Mouse (Mus musculus) spleen, adult 2 months (tissue): ENCODE measurements at regions not wholly inside any gene's neighbourhood (a gene's known extent, or its start where the extent isn't known, plus 50 kb on each side); places are given as distances from the start of the nearest gene placed in this dataset.

Experiments used
- CTCF ChIP-seq: fragments of 200-500 bp; IDR thresholded peaks from 2 replicates; pipeline ENCODE4 v1.5.1; 2011; ENCODE audit warnings: mild to moderate bottlenecking, inconsistent platforms; ENCODE audit not compliant: insufficient read depth, insufficient read length, insufficient replicate concordance; ENCODE audit errors: extremely low read depth
- POLR2A ChIP-seq: fragments of 200-500 bp; IDR thresholded peaks from 2 replicates; pipeline ENCODE4 v1.6.1; 2011; ENCODE audit warnings: low read depth, low read length, inconsistent platforms

DNA sequence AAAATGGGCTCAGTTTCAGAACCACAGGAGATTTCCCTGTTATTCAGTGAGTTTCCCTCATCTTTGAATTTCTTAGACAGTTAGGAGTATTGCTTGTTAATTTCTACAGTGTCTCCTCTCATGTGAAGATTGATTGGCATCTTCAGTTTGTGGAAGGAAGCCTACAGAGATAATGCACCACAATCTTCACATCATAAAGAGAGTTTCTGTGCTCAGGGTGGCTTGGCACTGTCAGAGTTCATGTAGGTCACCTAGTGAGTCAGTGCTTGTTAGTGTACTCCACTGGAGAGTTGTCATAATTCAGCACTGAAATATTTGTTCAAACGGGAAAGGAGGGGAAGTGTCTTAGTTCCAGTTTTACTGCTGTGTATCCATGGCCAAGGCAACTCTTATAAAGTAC is 74.6 kb upstream of the Cdh11 start:
- no peak for TF ChIP-seq CTCF
- TF ChIP-seq POLR2A, result no peak
